Mouse (Mus musculus) ovary, postnatal 10 days (tissue): ENCODE measurements around the gene Olfr157.
"Not testable (repeated sequence)": the region's sequence is repeated elsewhere in the genome, so short reads cannot be mapped to it uniquely, and the experiment has no call there.

Experiments
- DNase-seq: peaks from one replicate; pipeline ENCODE4 v3.0.0; 2022; ENCODE audit warnings: low spot score

Gene Olfr157

DNA sequence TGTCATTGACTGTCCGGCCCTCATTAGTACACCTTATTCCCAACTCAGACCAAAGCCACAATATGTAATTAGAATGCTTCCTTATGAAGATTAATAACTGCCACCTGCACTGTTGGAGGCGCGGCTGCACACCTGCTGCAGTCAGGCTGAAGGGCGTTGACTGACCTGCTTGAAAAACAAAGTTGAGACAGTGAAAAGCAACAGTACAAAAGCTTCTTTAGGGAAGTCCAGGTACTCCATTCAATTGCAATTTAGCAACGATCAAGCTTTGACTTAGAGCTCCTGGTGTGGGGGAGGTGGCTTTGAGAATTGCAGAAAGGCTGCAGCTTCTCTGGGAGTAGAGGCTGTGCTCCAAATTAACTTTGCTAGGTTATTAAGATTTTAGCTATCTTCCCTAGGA lies 44.2 kb downstream of the Olfr157 start:
- not testable (repeated sequence) for DNase-seq

DNA sequence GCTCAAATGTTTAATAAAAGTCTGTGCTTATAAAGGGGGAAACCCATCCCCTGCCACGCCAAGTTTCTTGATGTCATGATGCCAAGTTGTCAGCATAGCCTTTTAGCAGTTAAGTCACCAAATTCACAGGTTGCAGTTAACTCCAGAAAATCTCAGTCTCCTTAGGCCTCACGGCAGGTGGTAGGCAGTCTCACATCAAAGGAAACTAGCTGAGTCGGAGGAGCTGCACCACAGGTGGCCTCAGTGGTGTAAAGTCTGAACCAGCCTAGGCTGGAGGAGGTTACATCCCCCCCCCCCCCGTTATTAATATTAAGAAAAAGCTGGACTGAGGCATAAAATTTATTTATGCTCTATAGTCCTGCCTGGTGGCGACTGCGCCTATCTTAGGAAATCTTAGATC lies 44.7 kb downstream of the Olfr157 start:
- DNase-seq = no peak
